Mouse (Mus musculus): ENCODE results near the gene Cpeb4. TPM values are rescaled to one million over a fixed set of nuclear protein-coding genes. Genes with fewer than 3 reads are reported as not detected.
"Not testable (repeated sequence)": the region's sequence is repeated elsewhere in the genome, so short reads cannot be mapped to it uniquely, and the experiment has no call there.

The Cpeb4 gene
- polyA plus RNA-seq, 1 experiment from 2014 or later = 16.1 TPM

DNA sequence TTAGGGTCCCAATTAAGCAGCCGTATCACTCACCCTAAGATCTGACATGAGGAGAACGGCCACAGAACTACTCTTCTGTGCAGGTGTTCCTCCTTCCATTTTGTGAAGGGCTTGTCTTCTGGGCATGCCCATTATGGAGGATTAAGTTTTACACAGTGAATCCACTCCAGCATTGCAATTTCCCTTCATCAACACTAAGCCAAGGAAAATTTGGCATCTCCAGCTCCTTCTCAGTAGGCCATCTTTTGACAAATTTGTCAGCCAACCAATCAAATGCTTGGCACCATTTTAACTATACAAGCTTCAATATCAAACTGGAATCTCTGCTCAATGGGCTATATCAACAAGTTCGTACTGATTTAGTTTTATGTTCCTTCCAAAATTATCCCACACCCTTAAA, 34.8 kb upstream of the Cpeb4 start:
- Histone ChIP-seq H3K9me3 (no peaks in the 10 kb centered on the region), H3K9ac (no peak overlapping the region), H3K27me3 (no peaks in the 10 kb centered on the region), H3K36me3 (no peaks in the 10 kb centered on the region), H3K4me2 (no peak overlapping the region), H3K4me3 (no peak overlapping the region), H3K27ac (no peak overlapping the region), H3K4me1 (replicated peaks) (peaks cover 22% of the 10 kb centered on the region)
- ATAC-seq (ENCODE audit: low FRiP score) = no peak
- 96% methylated on average over 3 of the region's 3 CpGs for WGBS

GRCm38 (mm10) chr11:31837753-31838152, 34.3 kb upstream of the Cpeb4 start:
- Histone ChIP-seq H3K9me3 (no peaks in the 10 kb centered on the region), H3K27me3 (no peaks in the 10 kb centered on the region), H3K4me1 (replicated peaks) (peaks cover 22% of the 10 kb centered on the region), H3K9ac (no peak overlapping the region), H3K4me3 (no peak overlapping the region), H3K4me2 (no peak overlapping the region), H3K36me3 (no peaks in the 10 kb centered on the region), H3K27ac (no peak overlapping the region)
- WGBS = 96% methylated on average over 4 of the region's 4 CpGs
- no peak for ATAC-seq (ENCODE audit: low FRiP score)

- no peak overlapping the region for H3K4me2 ChIP-seq
- no peak overlapping the region for H3K4me3 ChIP-seq
- peaks cover 22% of the 10 kb centered on the region for H3K4me1 ChIP-seq (replicated peaks)
- no peaks in the 10 kb centered on the region for H3K9me3 ChIP-seq
- H3K27ac ChIP-seq = peak overlapping the region; percentile 83
- peak; percentile 70 for ATAC-seq (ENCODE audit: low FRiP score)
- no peak overlapping the region for H3K9ac ChIP-seq
- WGBS = 30% methylated on average over 7 of the region's 7 CpGs
- H3K27me3 ChIP-seq = no peaks in the 10 kb centered on the region
- H3K36me3 ChIP-seq = no peaks in the 10 kb centered on the region
Observed at GRCm38 (mm10) chr11:31838442-31839083, 33.4 kb upstream of the Cpeb4 start.

DNA sequence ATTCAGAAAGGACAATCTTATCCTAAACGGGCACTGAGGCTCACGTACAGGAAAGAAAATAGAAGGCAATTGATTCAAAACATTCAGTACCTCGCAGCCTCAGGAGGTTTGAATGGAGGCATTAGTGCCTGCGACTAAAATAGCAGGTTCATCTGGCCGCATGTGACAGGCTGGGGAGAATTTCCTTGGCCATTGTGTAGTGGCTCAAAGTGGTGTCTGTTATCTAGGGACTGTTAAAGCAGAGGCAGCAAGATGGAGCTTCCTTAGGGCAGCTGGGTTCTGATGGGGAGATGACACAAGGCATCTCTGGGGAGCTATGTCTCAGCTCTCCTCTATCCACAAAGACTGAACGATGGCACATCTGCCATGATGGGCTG, 32.9 kb upstream of the Cpeb4 start:
- no peaks in the 10 kb centered on the region for H3K36me3 ChIP-seq
- ATAC-seq (ENCODE audit: low FRiP score) = peak; percentile 55
- no peak overlapping the region for H3K9ac ChIP-seq
- H3K27ac ChIP-seq = peak overlapping the region; percentile 83
- H3K9me3 ChIP-seq = no peaks in the 10 kb centered on the region
- H3K4me3 ChIP-seq = no peak overlapping the region
- H3K27me3 ChIP-seq = no peaks in the 10 kb centered on the region
- 0 out of 2 replicates have a peak overlapping the region, but pooled peaks have one; percentile 2 for H3K4me2 ChIP-seq
- peaks cover 19% of the 10 kb centered on the region for H3K4me1 ChIP-seq (replicated peaks)
- WGBS = 20% methylated on average over 6 of the region's 6 CpGs

GRCm38 (mm10) chr11:31842171-31842959, 29.6 kb upstream of the Cpeb4 start:
- H3K9ac ChIP-seq = no peak overlapping the region
- WGBS = 83% methylated on average over 5 of the region's 5 CpGs
- no peak overlapping the region for H3K27ac ChIP-seq
- no peak for ATAC-seq (ENCODE audit: low FRiP score)
- H3K4me1 ChIP-seq (replicated peaks) = peaks cover 36% of the 10 kb centered on the region
- no peak overlapping the region for H3K4me2 ChIP-seq
- no peak overlapping the region for H3K4me3 ChIP-seq
- H3K27me3 ChIP-seq = no peaks in the 10 kb centered on the region
- no peaks in the 10 kb centered on the region for H3K36me3 ChIP-seq
- H3K9me3 ChIP-seq = no peaks in the 10 kb centered on the region

DNA sequence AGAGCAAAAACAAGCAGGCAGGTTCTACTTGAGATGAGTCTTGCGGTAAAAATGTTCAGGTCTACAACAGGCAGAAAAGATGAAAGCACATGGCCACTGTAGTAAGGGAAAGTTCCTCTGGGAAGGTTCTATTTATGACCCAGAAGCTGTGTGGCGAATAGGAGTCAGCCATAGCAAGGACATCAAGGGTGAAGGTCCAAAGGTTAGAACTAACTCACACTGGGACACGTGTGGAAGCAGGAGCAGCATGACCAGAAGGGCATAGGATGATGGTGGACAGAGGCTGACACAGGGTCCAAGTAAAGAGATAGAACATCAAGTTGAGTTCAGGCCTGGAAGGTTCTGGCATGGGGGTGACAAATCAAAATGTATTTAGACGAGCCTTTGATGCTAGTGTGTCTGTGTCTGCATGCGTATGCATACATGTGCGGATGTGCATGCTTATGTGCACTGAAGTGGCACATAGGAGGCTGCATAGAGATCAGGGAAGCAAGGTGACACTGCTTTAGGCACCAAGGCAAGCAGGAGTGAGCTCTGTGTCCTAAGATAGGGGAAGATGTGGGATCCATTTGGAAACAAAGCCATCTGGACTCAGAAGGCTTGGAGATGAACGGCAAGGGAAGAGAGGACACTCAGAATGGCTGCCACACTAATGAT, 28.7 kb upstream of the Cpeb4 start:
- no peak overlapping the region for H3K9ac ChIP-seq
- H3K9me3 ChIP-seq = no peaks in the 10 kb centered on the region
- H3K36me3 ChIP-seq = no peaks in the 10 kb centered on the region
- WGBS = 88% methylated on average over 7 of the region's 7 CpGs
- no peaks in the 10 kb centered on the region for H3K27me3 ChIP-seq
- H3K4me3 ChIP-seq = no peak overlapping the region
- peaks cover 41% of the 10 kb centered on the region for H3K4me1 ChIP-seq (replicated peaks)
- ATAC-seq (ENCODE audit: low FRiP score) = no peak
- no peak overlapping the region for H3K27ac ChIP-seq
- no peak overlapping the region for H3K4me2 ChIP-seq

DNA sequence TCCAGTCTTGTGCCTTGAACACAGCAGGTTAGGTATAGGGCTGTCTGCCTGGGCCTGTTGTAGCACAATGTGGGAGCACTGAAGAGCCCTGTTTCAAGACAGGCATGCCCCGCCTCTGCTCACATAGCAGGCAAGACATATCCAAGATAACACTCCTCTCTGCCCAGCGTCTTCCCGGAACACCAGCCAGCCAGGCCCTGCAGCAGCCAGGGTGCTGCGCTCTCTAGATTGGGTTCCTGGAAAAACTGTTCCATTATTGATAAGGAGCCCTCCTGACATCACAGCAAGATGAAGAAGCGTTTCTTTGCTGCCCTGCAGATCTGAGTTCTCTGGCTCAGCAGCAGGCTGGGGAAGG, 28.2 kb upstream of the Cpeb4 start:
- Histone ChIP-seq H3K4me2 (no peak overlapping the region), H3K27ac (no peak overlapping the region), H3K27me3 (no peaks in the 10 kb centered on the region), H3K4me1 (replicated peaks) (peaks cover 38% of the 10 kb centered on the region), H3K36me3 (no peaks in the 10 kb centered on the region), H3K9me3 (no peaks in the 10 kb centered on the region), H3K4me3 (no peak overlapping the region), H3K9ac (no peak overlapping the region)
- ATAC-seq (ENCODE audit: low FRiP score) = no peak
- WGBS = 81% methylated on average over 5 of the region's 5 CpGs

DNA sequence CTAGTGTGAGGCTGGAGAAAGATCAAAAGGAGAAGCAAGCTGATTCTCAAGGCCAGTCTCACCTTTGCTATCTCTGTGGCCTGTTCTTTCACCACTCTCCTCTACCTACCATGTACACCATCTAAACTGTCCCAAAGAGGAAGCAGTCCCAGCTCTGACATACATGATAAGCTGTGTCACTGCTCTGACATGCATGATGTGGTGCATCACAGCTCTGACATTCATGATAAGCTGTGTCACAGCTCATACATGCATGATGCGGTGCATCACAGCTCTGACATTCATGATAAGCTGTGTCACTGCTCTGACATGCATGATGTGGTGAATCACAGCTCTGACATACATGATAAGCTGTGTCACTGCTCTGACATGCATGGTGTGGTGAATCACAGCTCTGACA, 26.9 kb upstream of the Cpeb4 start:
- H3K9ac ChIP-seq = not testable (repeated sequence)

DNA sequence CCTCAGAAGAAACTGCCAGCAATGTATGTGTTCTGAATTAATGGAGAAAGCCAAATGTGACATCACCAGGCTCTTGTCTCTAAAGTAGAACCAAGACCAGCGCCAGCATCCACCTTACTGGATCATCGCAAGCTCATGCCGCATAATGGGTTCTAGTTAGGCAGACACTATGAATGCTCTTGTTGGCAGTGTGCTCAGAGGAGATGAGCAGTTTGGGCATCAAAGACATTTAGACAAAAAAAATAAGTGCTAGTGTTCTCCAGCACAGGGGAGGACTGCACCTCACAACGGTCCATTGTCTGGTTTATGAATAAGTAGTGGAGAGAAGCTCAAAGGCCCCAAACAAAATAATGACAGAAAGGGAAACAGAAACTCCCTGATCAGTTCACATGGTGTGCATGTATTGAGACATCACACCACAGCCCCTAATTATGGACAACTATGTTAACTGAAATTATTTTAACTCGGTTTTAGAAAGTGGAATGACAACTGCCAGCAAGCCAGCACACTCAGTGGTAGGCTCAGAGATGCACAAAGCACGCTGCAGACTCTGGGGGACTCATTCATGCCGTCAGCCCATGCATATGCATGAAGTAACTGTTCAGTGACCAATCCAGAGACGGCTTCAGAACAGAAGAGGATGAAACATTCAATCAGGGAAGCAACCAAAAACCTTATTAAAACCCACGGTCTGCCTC, 25.1 kb upstream of the Cpeb4 start:
- H3K27me3 ChIP-seq = no peaks in the 10 kb centered on the region
- 22% methylated on average over 9 of the region's 9 CpGs for WGBS
- no peak overlapping the region for H3K4me3 ChIP-seq
- no peaks in the 10 kb centered on the region for H3K36me3 ChIP-seq
- H3K9me3 ChIP-seq = no peaks in the 10 kb centered on the region
- H3K27ac ChIP-seq = peak overlapping the region; percentile 82
- no peak overlapping the region for H3K9ac ChIP-seq
- peaks cover 45% of the 10 kb centered on the region for H3K4me1 ChIP-seq (replicated peaks)
- 0 out of 2 replicates have a peak overlapping the region, but pooled peaks have one; percentile 0 for H3K4me2 ChIP-seq
- peak; percentile 94 for ATAC-seq (ENCODE audit: low FRiP score)

More for the DNA sequence above, 26.9 kb upstream of the Cpeb4 start:
- WGBS = 100% methylated on average over 1 of the region's 1 CpGs
- not testable (repeated sequence) for ATAC-seq (ENCODE audit: low FRiP score); H3K27ac ChIP-seq; H3K9me3 ChIP-seq; H3K4me2 ChIP-seq; H3K4me3 ChIP-seq; H3K36me3 ChIP-seq; H3K27me3 ChIP-seq
- H3K4me1 ChIP-seq (replicated peaks) = peaks cover 31% of the 10 kb centered on the region

DNA sequence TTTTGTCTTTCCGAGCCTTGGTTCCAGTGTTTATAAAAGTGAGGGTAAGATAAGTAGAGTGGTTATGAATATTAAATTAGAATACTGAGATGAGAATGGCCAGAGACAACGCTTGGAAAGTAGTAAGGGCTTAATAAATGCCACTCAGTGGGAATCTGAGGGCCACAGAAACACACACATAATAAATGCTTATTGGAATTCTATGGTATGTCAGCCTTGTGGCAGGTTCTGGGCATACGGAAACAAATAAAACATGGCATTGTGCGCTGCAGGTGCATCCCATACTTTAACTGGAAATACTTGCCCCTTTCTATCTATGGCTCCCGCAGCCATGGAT, 24.6 kb upstream of the Cpeb4 start:
- H3K9ac ChIP-seq = no peak overlapping the region
- 43% methylated on average over 5 of the region's 5 CpGs for WGBS
- no peak overlapping the region for H3K4me3 ChIP-seq
- H3K27me3 ChIP-seq = no peaks in the 10 kb centered on the region
- H3K9me3 ChIP-seq = no peaks in the 10 kb centered on the region
- peaks cover 45% of the 10 kb centered on the region for H3K4me1 ChIP-seq (replicated peaks)
- H3K27ac ChIP-seq = peak overlapping the region; percentile 82
- H3K4me2 ChIP-seq = 0 out of 2 replicates have a peak overlapping the region, but pooled peaks have one; percentile 0
- ATAC-seq (ENCODE audit: low FRiP score) = peak; percentile 34
- no peaks in the 10 kb centered on the region for H3K36me3 ChIP-seq

- Histone ChIP-seq H3K4me3 (no peak overlapping the region), H3K36me3 (no peaks in the 10 kb centered on the region), H3K27me3 (no peaks in the 10 kb centered on the region), H3K4me1 (replicated peaks) (peaks cover 45% of the 10 kb centered on the region), H3K4me2 (no peak overlapping the region), H3K9me3 (no peaks in the 10 kb centered on the region), H3K27ac (no peak overlapping the region), H3K9ac (no peak overlapping the region)
- no peak for ATAC-seq (ENCODE audit: low FRiP score)
- 88% methylated on average over 4 of the region's 4 CpGs for WGBS
Observed at GRCm38 (mm10) chr11:31848725-31849124, 23.3 kb upstream of the Cpeb4 start.

DNA sequence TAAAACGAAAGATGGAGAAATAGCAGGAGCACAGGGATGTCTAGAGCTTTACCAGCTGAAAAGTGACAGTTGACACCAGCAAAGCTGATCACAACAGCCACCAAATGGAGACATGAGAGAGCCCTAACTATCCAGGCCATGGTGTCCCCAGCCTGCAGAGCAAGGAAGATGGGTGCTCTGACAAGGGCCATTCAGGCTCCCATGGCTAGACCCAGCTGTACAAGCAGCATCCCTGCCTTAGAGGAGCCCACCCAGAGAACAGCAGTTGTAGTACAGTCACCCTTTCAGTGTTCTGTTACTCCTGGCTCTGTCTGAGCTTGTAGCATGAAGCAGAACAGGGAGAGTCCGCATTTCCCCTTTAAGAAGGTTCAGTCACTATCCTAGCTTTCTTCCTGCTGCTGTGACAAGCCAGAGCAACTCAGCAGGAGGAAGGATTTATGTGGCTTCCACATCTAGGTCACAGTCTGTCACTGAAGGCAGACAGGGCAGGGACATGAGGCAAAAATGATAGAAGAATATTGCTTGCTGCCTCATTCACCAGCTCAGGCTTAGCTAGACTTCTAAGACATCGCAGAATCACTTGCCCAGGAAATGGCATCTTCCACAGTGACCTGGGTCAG, 21.7 kb upstream of the Cpeb4 start:
- no peaks in the 10 kb centered on the region for H3K36me3 ChIP-seq
- no peaks in the 10 kb centered on the region for H3K9me3 ChIP-seq
- peaks cover 45% of the 10 kb centered on the region for H3K4me1 ChIP-seq (replicated peaks)
- no peaks in the 10 kb centered on the region for H3K27me3 ChIP-seq
- H3K27ac ChIP-seq = no peak overlapping the region
- WGBS = 91% methylated on average over 3 of the region's 3 CpGs
- H3K9ac ChIP-seq = no peak overlapping the region
- no peak overlapping the region for H3K4me3 ChIP-seq
- H3K4me2 ChIP-seq = no peak overlapping the region
- no peak for ATAC-seq (ENCODE audit: low FRiP score)

All from hindbrain, embryonic 13.5 days (tissue).